Mouse (Mus musculus) midbrain, embryonic 15.5 days (tissue): ENCODE measurements around the gene Oxld1. TPM values are rescaled to one million over a fixed set of nuclear protein-coding genes. Genes with fewer than 3 reads are reported as not detected.
A peak's percentile ranks its signal among the peaks of the same experiment; 100 is the strongest.

Source experiments
- ATAC-seq: fragments of 200-750 bp; cut with Nextera tagmentation; replicated peaks from 2 replicates; pipeline ENCODE4 v1.8.0; 2017; ENCODE audit warnings: moderate TSS enrichment
- H3K27ac ChIP-seq: fragments of 300-500 bp; sonication (generic); 2 replicates; pipeline ENCODE4 v1.5.1; 2015; ENCODE audit warnings: mild to moderate bottlenecking, inconsistent platforms
- H3K27me3 ChIP-seq: fragments of 300-500 bp; sonication (generic); replicated peaks from 2 replicates; pipeline ENCODE4 v1.6.1; 2015; ENCODE audit warnings: inconsistent platforms
- H3K36me3 ChIP-seq: fragments of 300-500 bp; sonication (generic); replicated peaks from 2 replicates; pipeline ENCODE4 v1.6.1; 2015; ENCODE audit warnings: inconsistent platforms
- H3K4me1 ChIP-seq: fragments of 300-500 bp; sonication (generic); 2 replicates; pipeline ENCODE4 v1.6.1; 2015; ENCODE audit warnings: inconsistent platforms
- H3K4me2 ChIP-seq: fragments of 300-500 bp; sonication (generic); 2 replicates; pipeline ENCODE4 v1.6.1; 2015; ENCODE audit warnings: inconsistent platforms, mild to moderate bottlenecking, moderate library complexity
- H3K4me3 ChIP-seq: fragments of 300-500 bp; sonication (generic); 2 replicates; pipeline ENCODE4 v1.5.1; 2015; ENCODE audit warnings: mild to moderate bottlenecking, inconsistent platforms
- H3K9ac ChIP-seq: fragments of 300-500 bp; sonication (generic); 2 replicates; pipeline ENCODE4 v1.6.1; 2015; ENCODE audit warnings: mild to moderate bottlenecking, inconsistent platforms
- H3K9me3 ChIP-seq: fragments of 300-500 bp; sonication (generic); 2 replicates; pipeline ENCODE4 v1.6.1; 2016; ENCODE audit warnings: inconsistent platforms
- WGBS: fragments of 180-500 bp; shearing (Covaris S2); methylation state at CpG from one replicate; pipeline ENCODE4 v1.1.7; 2015; ENCODE audit warnings: mixed read lengths; 5-methylcytosine and 5-hydroxymethylcytosine counted together
- polyA plus RNA-seq: library from polyadenylated mRNA; unstranded; fragments of >200 nt; fragmentation: Nextera tagmentation; extraction: Ambion mirVana; gene quantifications from 2 replicates; pipeline ENCODE4 v1.2.1, GENCODE M21; 2015

Oxld1 gene
- polyA plus RNA-seq = 9.8 and 11.4 TPM in 2 replicates

GRCm38 (mm10) chr11:120457772-120458751 is at the start of gene Oxld1, which contains the start of gene Ccdc137:
TSS of gene Oxld1 (minus strand) at chr11:120458068.
TSS of gene Ccdc137 (plus strand) at chr11:120458115.
- Histone ChIP-seq H3K9me3 (no peaks in the 10 kb centered on the region), H3K27ac (peak within 1 kb of the TSS; percentile 79), H3K36me3 (peaks cover 20% of the 10 kb centered on the region; the same call in 1 of the 2 replicates), H3K27me3 (no peaks in the 10 kb centered on the region), H3K9ac (peak within 1 kb of the TSS; percentile 87), H3K4me1 (peaks cover 22% of the 10 kb centered on the region), H3K4me2 (peak within 1 kb of the TSS; percentile 91), H3K4me3 (peak within 1 kb of the TSS; percentile 59)
- 5% methylated on average over 62 of the region's 62 CpGs for WGBS
- ATAC-seq = peak; percentile 93

DNA sequence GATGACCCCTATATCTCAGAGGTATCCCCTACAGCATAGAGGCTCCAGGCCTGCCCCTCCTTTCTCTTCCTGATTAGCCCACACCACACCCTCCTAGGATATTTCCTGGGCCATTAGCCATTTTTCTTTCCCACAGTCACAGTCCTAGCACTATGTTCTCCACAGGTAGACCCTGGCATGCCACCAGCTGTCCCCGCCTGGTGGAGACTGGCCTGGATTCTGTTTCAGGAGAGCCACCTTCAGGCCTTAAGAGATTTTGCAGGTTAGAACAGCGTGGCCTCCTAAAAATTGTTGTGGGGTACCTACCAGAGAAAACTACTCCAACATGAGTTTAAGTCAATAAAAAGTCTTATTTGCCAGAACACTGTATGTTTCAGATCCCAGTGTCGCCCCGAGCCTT is 49.0 kb upstream of the Oxld1 start:
- ATAC-seq = no peak
- H3K27me3 ChIP-seq = no peaks in the 10 kb centered on the region
- no peaks in the 10 kb centered on the region for H3K36me3 ChIP-seq
- H3K4me2 ChIP-seq = no peak overlapping the region
- no peak overlapping the region for H3K9ac ChIP-seq
- H3K4me1 ChIP-seq = 0 out of 2 replicates have a peak, but pooled peaks cover 3% of the 10 kb centered on the region
- no peak overlapping the region for H3K4me3 ChIP-seq
- 56% methylated on average over 4 of the region's 4 CpGs for WGBS
- H3K9me3 ChIP-seq = no peaks in the 10 kb centered on the region
- no peak overlapping the region for H3K27ac ChIP-seq

DNA sequence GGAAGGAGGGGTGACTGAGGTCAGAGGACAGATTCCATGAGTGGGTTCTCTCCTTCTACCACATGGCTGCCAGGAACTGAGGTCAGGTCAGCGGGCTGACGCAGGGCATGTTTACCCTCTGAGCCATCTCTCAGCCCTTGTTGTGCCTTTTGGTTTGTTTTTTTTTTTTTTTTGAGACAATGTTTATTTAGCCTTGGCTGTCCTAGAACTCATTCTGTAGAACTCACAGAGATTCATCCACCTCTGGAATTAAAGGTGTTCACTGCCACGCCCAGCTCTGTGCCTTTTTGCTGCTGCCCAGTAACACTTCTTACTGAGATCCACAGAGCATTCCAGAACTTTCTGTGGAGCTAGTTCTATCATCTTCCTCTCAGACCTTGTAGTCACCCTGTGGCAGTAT is 47.8 kb upstream of the Oxld1 start:
- Histone ChIP-seq H3K9me3 (no peaks in the 10 kb centered on the region), H3K27ac (no peak overlapping the region), H3K4me3 (no peak overlapping the region), H3K27me3 (no peaks in the 10 kb centered on the region), H3K36me3 (no peaks in the 10 kb centered on the region), H3K4me2 (no peak overlapping the region), H3K4me1 (0 out of 2 replicates have a peak, but pooled peaks cover 1% of the 10 kb centered on the region), H3K9ac (no peak overlapping the region)
- ATAC-seq = no peak
- WGBS = 94% methylated on average over 3 of the region's 3 CpGs

GRCm38 (mm10) chr11:120501701-120502100 is 43.8 kb upstream of the Oxld1 start:
- ATAC-seq = no peak
- H3K27ac ChIP-seq = no peak overlapping the region
- H3K9me3 ChIP-seq = no peaks in the 10 kb centered on the region
- H3K4me2 ChIP-seq = no peak overlapping the region
- H3K4me1 ChIP-seq = no peaks in the 10 kb centered on the region
- no peak overlapping the region for H3K9ac ChIP-seq
- H3K4me3 ChIP-seq = no peak overlapping the region
- H3K27me3 ChIP-seq = no peaks in the 10 kb centered on the region
- H3K36me3 ChIP-seq = peaks cover 8% of the 10 kb centered on the region; the same call in 1 of the 2 replicates
- WGBS = 90% methylated on average over 4 of the region's 4 CpGs

DNA sequence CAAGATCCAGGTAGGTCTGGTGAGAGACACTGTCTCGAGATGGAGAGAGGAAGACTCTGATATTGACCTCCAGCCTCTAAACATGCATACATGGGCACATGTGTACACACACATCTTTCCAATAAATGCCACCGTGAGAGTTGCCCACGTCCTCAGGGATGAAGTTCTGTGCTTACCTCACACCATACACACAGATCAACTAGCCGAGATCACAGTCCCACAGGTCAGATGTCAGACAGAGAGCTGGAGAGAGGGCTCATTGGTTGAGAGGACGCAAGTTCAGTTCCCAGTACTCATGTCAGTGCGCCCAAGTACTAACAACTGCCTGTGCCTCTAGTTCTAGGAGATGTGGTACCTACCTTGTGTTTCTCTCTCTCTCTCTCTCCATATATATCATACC is 43.1 kb upstream of the Oxld1 start:
- no peak overlapping the region for H3K9ac ChIP-seq
- ATAC-seq = no peak
- WGBS = 71% methylated on average over 6 of the region's 6 CpGs
- H3K27ac ChIP-seq = no peak overlapping the region
- H3K4me1 ChIP-seq = no peaks in the 10 kb centered on the region
- no peaks in the 10 kb centered on the region for H3K9me3 ChIP-seq
- no peak overlapping the region for H3K4me2 ChIP-seq
- no peak overlapping the region for H3K4me3 ChIP-seq
- H3K27me3 ChIP-seq = no peaks in the 10 kb centered on the region
- H3K36me3 ChIP-seq = peaks cover 10% of the 10 kb centered on the region; the same call in 1 of the 2 replicates

DNA sequence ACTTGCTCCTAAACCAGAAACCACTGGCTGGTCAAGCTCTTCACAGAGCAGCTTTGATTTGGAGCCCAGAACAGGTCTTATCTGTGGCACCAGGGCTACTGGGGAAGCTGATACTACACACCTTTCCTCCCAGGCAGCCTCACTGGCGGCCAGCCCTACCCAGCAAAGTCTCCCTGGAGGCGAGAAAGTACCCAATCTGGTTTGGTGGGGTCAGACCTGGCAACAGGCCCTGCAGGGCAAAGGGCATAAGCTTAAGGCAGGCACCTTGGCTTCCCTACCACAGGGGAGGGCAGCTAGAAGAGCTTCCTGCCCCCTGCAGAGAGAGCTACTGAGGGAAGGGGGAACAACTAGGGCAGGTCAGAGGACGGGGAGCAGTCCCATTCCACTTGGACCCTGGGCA is 42.5 kb upstream of the Oxld1 start:
- Histone ChIP-seq H3K9ac (no peak overlapping the region), H3K27ac (no peak overlapping the region), H3K36me3 (peaks cover 13% of the 10 kb centered on the region; the same call in 1 of the 2 replicates), H3K4me1 (no peaks in the 10 kb centered on the region), H3K4me3 (no peak overlapping the region), H3K9me3 (no peaks in the 10 kb centered on the region), H3K4me2 (no peak overlapping the region), H3K27me3 (no peaks in the 10 kb centered on the region)
- WGBS = 33% methylated on average over 3 of the region's 3 CpGs
- ATAC-seq = no peak

- no peak overlapping the region for H3K4me3 ChIP-seq
- ATAC-seq = no peak
- no peak overlapping the region for H3K9ac ChIP-seq
- H3K4me1 ChIP-seq = no peaks in the 10 kb centered on the region
- no peak overlapping the region for H3K4me2 ChIP-seq
- no peaks in the 10 kb centered on the region for H3K9me3 ChIP-seq
- WGBS = 80% methylated on average over 6 of the region's 6 CpGs
- H3K27me3 ChIP-seq = no peaks in the 10 kb centered on the region
- H3K27ac ChIP-seq = no peak overlapping the region
- H3K36me3 ChIP-seq = peaks cover 13% of the 10 kb centered on the region; the same call in 1 of the 2 replicates
Observed at GRCm38 (mm10) chr11:120499894-120500293, 42.0 kb upstream of the Oxld1 start.

GRCm38 (mm10) chr11:120498891-120499290 is 41.0 kb upstream of the Oxld1 start:
- Histone ChIP-seq H3K27me3 (no peaks in the 10 kb centered on the region), H3K9ac (no peak overlapping the region), H3K4me3 (no peak overlapping the region), H3K4me1 (peaks cover 4% of the 10 kb centered on the region; the same call in 1 of the 2 replicates), H3K36me3 (peaks cover 13% of the 10 kb centered on the region; the same call in 1 of the 2 replicates), H3K27ac (no peak overlapping the region), H3K4me2 (no peak overlapping the region), H3K9me3 (no peaks in the 10 kb centered on the region)
- ATAC-seq = no peak
- 88% methylated on average over 5 of the region's 5 CpGs for WGBS

DNA sequence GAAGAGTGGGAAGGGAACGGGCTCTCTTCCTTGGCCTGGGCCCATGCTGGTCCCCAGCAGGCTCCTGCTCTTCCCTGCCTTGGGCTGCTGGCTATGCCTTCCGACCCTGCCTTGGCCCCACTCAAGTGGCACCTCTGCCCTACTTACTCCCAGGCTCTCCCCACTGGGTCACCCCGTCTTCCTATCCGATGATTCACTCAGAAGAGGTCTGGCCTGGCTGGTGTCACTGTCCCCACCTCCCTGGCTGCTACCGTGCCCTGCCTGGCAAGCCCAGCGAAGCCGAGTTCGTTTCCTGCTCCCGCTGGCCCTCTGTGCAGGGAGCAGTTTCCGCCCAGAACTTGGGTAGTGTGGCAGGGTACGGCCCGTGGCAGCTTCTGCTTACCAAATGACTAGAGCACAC is 40.4 kb upstream of the Oxld1 start:
- 93% methylated on average over 12 of the region's 12 CpGs for WGBS
- no peaks in the 10 kb centered on the region for H3K9me3 ChIP-seq
- no peak for ATAC-seq
- H3K4me3 ChIP-seq = no peak overlapping the region
- H3K4me1 ChIP-seq = peaks cover 11% of the 10 kb centered on the region
- H3K36me3 ChIP-seq = peaks cover 13% of the 10 kb centered on the region; the same call in 1 of the 2 replicates
- no peak overlapping the region for H3K4me2 ChIP-seq
- H3K9ac ChIP-seq = no peak overlapping the region
- H3K27me3 ChIP-seq = no peaks in the 10 kb centered on the region
- no peak overlapping the region for H3K27ac ChIP-seq

GRCm38 (mm10) chr11:120497436-120497835 is 39.6 kb upstream of the Oxld1 start:
- no peak for ATAC-seq
- no peaks in the 10 kb centered on the region for H3K27me3 ChIP-seq
- no peaks in the 10 kb centered on the region for H3K9me3 ChIP-seq
- H3K4me2 ChIP-seq = no peak overlapping the region
- 91% methylated on average over 3 of the region's 3 CpGs for WGBS
- H3K36me3 ChIP-seq = peaks cover 13% of the 10 kb centered on the region; the same call in 1 of the 2 replicates
- H3K4me3 ChIP-seq = no peak overlapping the region
- H3K27ac ChIP-seq = no peak overlapping the region
- peaks cover 19% of the 10 kb centered on the region for H3K4me1 ChIP-seq
- no peak overlapping the region for H3K9ac ChIP-seq

GRCm38 (mm10) chr11:120493911-120494310 is 36.0 kb upstream of the Oxld1 start:
- no peak overlapping the region for H3K9ac ChIP-seq
- no peak overlapping the region for H3K27ac ChIP-seq
- 84% methylated on average over 3 of the region's 3 CpGs for WGBS
- H3K27me3 ChIP-seq = no peaks in the 10 kb centered on the region
- H3K4me2 ChIP-seq = no peak overlapping the region
- no peaks in the 10 kb centered on the region for H3K9me3 ChIP-seq
- peaks cover 13% of the 10 kb centered on the region; the same call in 1 of the 2 replicates for H3K36me3 ChIP-seq
- H3K4me1 ChIP-seq = peaks cover 38% of the 10 kb centered on the region
- no peak for ATAC-seq
- no peak overlapping the region for H3K4me3 ChIP-seq

GRCm38 (mm10) chr11:120493351-120493750 is 35.5 kb upstream of the Oxld1 start:
- ATAC-seq = no peak
- H3K9me3 ChIP-seq = no peaks in the 10 kb centered on the region
- peak overlapping the region; percentile 67; the same call in 1 of the 2 replicates for H3K9ac ChIP-seq
- WGBS = 38% methylated on average over 3 of the region's 3 CpGs
- H3K27me3 ChIP-seq = no peaks in the 10 kb centered on the region
- H3K4me2 ChIP-seq = peak overlapping the region; percentile 89
- H3K4me3 ChIP-seq = peak overlapping the region; percentile 79
- H3K4me1 ChIP-seq = peaks cover 38% of the 10 kb centered on the region
- peak overlapping the region; percentile 70 for H3K27ac ChIP-seq
- peaks cover 17% of the 10 kb centered on the region for H3K36me3 ChIP-seq
